Mouse (Mus musculus) MEL-GATA-1-ER (cell line): Measurements from ENCODE around the gene Adarb2.

Source experiments
- DNase-seq: peaks from one replicate; pipeline ENCODE4 v3.0.0-alpha.2; 2012; ENCODE audit warnings: low read depth; ENCODE audit errors: extremely low read depth

Gene Adarb2

DNA sequence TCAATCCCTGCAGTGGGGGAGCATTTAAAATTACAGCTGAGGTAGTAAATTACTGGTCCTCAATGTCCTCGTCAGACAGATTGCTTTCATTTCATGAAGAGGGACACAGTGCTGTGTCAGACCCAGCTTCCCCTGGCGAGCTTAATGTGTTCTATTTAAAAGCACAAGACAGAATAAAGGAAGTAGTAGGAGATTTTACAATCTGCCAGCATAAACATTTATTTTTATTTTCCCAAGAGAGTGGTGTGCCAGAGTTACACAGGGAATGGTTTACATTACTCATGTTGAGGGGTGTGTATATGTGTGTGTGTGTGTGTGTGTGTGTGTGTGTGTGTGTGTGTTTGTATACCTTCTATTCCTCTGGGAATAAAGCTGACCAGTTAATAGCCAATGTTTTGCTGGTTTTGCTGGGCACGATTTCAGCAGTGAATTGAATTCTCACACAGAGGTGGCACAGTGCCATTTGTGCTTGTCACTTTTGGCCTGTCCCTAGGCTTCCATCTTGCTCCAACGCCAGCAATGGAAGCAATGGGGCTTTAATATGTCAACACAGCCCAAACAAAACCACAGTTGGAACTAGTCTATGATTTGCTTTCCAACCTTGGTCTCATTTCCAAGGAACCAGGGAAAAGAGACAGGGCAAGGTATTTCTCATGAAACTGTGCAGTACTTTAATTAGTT is 282.1 kb downstream of the Adarb2 start:
- DNase-seq = no peak

DNA sequence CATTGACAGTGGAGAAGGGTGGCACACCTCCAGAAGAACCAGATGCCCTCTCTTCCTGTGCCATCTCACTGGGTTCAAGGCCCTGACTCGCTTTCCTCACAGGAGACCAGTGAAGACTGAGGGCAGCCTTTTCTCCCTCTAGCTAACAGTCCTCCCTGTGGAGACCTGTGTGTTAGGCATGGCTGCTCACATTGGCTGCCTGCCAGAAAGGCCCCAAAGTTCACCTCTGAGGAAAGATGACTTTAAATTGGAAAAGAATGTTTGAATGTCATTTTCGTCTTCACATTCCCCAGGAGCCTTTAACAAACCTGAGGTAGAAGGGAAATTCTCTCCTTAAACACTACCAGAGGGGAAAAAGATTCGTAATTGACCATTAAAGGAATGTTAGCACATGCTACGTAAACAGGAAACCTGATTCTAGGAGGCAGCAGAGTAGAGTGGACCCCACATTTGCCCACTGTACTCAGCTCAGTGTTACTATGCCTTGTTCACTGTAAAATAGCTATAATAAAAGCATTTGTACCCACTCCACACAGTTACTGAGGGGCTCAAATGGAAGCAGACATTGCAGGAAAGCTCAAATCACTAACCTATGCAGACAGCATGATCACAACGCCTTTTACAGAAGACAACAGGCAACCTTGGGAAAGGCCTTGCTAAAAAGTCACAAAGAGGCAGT is 285.2 kb downstream of the Adarb2 start:
- DNase-seq = no peak

DNA sequence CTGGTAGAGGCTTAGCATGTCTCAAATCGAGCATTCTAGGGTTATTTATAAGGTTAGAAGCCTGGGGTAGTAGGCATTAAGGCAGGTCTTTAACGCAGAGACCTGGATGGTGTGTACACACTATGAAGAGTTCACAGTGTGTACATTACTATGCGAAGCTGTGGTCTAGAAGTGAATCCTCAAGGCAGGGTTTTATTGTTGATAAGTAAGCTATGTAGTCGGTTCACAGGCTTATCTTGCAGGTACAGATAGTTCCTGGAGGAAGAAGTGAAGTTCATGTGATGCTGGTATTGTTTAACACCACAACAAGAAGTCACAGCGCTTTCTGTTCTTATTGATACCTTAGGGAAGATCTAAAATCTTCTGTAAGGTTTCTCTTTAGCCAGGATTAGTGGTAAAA is 290.7 kb downstream of the Adarb2 start:
- peak; percentile 83 for DNase-seq

DNA sequence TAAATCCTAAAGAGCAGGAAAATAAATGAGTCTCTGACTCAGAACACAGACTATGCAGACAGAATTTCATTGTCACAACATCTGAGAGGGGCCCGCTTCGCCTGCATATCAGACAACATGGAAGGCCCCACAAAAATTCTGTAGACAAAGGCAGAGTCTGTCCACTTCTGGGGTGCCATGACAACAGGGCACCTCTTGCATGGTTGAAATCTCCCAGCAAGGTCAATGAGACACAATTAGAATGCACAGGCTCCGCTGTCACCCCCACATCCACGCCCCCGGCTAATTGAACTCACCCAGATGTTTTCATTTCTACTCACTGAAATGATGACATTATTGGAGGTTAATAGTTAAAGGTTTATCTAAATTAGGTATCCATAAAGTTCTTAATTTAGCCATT is 296.9 kb downstream of the Adarb2 start:
- DNase-seq = no peak

DNA sequence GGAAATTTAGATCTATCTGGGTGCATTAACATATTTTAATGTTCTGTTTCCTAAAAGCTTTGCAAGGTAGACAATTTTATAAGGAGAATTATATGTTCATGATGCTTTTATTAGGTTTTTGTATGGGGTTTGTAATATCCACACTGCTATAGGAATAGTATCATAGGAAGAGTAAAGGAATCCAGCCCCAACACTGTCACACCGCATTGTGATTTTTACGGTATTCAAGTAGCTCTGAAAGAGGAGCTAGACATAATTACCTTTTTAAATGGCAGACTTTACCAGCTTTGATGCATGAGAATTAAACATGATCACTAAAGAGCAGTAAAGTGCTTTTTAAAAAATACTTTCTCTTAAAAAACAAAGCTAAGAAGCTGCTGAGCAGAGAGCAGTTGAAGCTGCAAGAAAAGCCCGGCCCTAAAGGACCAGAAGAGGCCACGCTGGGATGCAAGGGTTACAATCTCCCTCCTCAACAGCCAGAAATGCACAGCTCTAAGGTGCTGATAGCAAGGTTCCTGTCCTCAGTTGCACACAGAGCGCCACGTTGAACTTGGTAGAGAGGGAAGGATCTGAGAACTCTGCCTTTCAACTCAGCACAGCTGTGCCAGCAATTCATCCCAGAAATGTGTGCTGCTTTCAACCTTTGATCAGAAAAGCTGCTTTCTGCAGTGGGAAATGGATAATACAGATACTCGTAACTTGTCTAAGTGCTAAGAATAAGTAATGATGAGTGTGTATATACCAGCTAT is 308.6 kb downstream of the Adarb2 start:
- no peak for DNase-seq

DNA sequence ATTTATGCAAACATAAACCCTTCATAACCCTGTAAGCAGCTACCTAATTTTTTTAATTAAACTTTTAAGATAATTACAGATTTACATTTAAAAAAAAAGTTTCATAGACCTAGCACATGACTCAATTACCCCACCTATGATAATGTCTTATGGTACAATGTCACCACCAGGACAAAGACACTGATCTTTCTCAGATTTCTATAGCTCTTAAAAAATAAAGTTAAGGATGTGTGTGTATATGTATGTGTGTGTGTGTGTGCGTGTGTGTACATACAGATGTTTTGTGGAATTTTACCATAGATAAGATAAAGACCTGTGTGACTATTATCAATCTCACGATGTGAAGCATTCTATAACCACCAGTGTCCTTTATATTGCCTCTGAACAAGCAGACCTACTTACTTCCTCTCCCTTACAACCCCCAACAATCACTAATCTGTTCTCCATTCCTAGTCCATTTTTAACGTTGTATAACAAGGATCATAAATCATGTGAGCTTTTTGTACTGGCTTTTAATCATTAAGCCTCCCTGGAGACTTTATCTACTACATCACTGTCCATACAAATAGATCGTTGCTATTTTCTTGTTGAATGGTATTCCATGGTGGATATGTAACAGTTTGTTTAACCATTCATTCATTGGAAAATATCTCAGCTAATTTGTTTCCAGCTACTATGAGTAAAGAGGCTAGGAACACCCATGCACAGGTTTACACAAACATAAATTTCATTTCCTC is 313.5 kb downstream of the Adarb2 start:
- no peak for DNase-seq

DNA sequence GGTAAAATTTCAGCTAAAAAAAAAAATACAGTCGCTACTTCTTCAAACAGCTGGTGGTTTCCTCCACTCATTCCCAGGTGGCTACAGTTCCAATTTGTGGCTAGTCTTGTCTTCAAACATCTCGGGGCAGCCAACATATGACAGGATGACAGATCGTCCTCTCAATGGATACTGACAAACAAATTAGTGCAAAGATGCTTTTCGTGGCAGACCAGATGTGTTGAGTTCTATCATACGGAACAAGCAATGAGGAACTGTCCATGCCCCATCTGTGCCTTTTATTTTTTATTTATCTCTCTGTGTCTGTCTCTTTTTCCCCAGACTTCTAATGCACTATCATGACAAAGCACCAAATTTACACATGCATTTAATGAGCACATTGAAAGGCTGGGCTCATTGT is 316.5 kb downstream of the Adarb2 start:
- DNase-seq = no peak

DNA sequence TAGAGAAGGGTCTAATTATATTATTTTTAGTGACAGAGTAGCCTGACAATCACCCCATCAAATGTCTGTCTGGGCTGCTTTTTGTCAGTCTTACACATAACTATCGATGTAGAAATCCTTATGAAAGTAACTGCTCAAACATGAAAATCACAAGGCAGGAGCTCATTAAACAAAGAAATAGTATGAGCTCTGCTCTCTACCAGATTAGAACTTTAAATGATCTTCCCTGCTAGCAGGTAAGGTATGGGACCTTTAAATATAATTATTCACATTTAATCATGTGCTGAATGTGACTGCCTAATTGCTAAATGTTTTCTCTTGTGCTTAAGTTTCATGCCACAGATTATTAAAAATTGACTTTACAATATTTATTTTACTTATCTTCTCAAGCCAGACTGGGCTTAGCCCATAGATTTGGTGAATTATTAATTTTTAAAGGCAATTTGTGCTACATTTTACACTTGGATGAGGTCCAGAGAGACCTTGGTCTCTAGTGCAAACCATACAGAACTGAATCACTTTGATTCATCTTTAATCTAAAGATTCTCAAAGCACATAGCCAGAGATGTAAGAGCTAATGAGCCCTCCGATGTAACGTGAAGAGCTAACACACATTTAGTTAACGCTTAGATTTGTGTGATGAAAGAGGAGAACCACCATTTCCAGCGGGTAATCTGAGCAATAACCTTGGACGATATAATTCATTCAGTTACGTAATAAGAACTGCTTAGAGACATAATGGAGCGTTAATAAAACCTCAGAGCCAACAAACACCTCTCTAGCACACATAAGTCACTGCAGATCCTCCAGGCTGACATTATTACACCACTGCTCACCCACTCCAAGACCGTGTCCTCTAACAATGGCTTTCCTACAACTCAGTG is 323.3 kb downstream of the Adarb2 start:
- no peak for DNase-seq

DNA sequence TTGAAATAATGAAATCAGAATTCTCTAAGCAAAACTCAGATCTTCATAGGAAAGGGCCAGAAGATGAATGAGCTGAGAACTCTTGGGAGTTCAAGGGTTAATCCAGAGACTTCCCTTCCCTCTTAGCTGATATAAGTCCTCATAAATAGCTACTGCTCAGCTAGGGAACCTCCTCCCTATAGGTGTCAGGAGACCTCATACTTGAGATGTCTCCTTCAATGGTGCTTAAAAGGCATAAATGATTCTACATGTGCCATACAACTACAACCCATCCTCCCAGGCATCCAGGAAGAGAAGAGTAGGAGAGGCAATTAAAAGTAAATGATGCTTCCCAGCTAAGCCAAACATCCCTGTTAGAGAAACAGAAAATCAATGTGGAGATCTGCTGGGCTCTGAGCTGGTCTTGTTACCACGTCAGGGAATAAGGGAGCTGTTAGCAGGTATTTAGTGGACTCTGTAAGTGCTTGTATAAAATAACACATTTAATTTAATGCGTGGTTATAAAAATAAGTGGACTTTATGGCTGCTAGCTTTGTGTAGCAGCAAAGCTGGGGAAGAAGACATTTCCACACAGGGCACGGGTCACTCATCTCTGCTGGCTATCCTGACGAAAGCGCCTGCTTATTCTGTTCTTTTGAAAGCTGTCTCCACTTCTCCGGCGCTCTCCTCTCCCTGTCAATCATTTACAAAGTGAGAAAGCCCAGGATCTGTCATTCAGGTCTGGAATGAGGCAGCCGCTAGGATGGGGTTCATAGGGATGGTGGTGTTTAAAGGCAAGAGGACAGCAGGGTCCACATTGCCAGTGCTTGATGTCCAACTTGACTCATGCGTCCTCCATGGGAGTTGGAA is 331.8 kb downstream of the Adarb2 start:
- no peak for DNase-seq

DNA sequence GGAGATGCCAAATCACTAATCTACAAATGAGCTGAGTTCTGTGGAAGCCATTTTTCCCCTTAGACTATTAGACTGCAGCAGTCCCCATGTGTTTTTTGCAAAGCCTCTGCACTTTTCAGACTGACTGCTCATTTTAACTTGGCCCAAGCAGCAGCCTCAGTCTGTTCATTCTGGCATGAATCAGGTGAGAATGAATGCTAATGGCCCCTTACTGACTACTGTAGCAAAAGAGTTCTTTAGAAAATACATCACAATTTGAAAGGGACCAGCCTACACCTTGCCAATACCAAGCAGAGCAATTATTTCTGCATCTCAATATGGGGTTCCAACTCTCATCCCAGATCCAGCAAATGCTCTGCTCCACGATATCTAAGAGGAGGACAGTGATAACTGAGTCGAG is 335.8 kb downstream of the Adarb2 start:
- no peak for DNase-seq

DNA sequence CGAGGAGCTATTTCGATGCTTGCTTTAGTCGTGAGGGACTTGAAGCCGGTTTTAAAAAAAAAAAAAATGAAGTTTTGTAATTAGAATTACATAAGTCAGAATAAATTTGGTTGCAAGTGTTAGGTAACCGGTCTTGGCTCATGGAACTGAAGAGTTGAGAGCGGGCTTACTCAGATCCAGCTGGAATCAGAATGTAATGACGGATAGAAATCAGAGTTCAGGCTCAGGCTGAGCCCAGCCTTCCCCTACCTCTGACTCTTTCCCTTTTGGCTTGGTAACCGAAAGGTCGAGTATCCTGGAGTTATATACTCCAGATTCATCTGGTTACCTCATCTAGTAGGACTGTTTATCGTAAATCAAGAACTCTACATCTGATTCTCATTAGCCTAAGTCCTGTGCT is 336.2 kb downstream of the Adarb2 start:
- no peak for DNase-seq

DNA sequence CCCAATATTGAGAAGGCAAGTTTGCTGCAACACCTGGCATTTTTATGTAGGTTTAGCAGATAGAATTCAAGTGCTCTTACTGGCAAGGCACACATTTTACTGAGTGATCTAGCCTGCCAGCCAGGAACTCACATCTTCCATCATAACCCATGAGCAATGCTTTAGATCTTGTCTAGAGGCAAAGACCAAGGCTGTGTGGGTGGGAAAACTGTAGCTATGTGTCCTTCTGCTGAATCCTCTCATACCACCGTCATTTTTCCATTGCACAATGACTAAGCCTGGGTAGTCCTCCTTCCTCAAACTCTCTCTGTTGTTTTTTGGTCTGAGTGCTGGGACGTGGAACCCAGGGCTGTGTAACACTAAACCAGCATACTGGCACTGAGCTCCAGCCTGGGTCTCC is 340.0 kb downstream of the Adarb2 start:
- no peak for DNase-seq

DNA sequence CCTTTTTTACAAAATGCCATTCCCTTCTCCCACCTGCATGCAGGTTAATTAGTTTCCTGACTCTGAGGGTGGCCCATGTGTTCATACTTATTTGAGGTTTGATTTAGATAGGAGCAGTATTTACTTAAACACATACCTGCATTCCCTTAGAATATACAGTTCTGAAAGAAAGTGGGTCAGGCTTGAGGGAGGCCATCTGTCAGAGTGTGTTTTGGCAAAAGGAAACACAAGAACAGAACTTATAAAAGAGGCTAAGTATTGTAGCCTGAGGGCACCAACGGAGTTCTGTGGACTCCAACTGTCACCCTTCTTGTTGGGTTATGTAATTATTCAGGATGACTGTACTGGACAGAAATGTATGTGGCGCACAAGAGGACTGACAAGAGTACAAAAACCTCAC is 349.6 kb downstream of the Adarb2 start:
- DNase-seq = no peak

DNA sequence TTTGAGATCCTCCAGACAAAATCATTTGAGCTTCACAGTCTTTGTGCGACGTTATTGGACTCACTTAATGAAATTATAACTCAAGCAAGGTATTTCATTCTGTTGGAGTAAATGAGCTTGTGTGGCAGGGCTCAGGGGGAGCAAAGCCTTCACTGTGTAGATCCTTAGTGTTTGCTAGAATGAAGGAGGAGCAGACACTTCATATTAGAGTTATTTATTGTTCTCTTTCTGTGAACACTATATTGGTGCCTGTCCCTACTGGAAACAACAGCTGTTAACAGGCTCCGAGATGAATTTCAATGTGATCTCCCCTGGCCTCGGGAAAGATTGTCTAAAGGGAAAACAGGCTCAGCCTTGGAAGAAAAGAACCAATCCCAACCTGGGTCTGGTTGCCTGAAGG is 355.1 kb downstream of the Adarb2 start:
- no peak for DNase-seq

DNA sequence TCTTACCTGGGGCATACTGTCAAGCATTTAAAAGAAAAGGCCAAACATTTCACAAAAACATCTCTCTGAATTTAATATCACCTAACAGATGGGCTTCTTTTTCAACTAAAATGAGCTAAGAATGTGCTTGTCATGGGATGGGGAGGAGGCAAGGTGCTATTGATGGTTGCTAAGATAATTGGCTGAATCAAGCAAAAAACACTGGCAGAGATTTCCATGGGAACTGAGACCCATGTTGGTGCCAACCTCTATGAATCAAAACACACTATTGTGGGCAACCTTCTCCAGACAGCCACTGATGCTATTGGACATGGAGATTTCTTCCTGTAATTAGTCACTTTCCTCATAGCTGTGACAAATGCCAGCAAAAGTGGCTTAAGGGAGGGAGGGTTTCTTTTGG is 357.8 kb downstream of the Adarb2 start:
- DNase-seq = no peak

DNA sequence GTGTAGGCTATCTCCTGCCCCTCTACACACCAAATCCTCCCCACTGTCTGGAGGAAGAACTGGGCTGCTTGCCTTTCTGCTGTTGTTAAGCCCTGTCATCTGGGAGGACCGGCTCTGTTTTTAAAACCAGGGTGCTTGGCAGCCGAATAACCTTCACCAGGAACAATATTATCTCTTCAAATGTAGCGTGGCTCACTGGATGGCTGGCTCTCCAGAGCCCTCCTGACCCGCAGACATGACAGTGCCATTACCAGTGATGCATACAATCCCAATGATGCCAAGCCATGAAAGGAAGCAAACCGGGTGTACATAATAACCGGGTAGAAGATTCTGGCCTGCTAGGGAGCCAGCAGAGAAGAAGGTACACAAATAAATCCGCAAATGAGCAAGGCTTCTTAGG is 360.5 kb downstream of the Adarb2 start:
- DNase-seq = no peak

DNA sequence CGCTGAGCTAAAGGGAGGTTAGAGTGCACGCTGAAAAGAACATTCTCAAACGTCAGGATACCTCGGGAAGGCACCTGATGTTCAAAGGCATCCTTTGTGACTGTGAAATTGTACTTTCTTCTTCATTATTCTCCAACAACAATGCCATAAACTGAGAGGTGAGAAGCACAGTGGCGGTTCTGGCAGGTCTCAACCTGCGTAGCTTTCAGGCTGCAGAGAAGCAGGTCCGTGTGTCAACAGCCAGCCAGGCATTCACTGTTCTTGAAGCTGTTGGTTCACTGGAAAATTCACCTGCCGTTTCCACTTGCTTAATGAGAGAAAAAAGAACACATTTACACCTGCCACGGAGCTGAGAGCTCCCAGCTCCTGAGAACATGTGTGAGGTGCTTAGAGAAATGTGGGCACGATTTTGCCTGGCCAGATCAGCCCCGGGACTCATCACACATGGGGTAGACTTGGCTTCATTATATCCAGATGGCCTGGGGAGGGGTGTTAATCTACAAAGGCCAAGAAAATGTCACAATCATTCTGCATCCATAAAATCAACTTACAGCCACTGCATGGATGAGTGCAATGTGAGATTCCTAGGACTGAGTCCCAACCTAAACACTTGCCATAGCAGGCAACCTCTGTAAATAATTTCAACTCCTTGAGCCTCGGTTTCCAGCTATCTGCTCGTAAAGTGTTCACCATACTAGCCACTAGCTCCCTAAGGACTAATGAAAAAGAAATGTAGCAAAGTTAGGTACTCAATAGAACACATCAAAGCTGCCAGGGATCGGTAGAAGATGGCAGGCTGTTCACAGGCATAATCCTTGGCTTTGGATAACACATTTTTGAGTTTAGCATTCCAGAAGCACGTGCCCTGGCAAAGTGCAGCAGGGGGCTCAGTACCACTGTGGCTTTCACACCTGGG is 364.7 kb downstream of the Adarb2 start:
- no peak for DNase-seq

DNA sequence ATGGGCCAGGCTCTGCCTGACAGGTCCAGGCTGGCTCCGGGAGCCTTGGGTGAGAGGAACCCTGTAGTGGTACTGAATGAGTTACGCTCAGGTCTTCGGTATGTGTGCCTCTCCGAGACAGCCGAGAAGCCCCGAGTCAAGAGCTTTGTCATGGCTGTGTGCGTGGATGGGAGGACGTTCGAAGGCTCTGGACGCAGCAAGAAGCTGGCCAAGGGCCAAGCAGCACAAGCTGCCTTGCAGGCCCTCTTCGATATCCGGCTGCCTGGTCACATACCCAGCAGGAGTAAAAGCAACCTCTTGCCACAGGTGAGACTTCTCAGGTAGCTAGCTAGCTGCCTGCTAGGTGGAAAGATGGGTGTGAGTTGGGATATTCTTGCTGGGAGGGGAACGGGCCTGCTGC is 367.6 kb downstream of the Adarb2 start:
- DNase-seq = no peak

DNA sequence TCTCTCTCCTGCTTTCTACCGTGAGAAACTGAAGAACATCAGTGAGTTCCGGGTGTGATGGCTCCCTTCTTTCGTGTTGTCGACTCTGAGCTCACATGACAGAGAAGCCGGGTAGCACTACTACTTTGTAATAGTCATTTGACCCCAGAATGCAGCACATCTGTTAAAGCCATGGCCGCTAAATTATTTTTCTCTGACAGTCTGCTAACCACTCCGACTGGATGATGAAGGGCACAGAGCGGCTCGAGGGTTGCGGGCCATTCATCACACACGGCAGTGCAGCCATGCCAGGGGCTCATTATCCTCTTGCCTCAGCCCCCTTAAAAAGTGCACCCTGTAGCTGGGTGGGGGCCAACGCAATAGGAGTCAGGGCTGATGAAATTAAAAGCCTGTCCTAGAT is 371.2 kb downstream of the Adarb2 start:
- DNase-seq = no peak
